Mouse (Mus musculus): ENCODE results near the gene Ccl6.

DNA sequence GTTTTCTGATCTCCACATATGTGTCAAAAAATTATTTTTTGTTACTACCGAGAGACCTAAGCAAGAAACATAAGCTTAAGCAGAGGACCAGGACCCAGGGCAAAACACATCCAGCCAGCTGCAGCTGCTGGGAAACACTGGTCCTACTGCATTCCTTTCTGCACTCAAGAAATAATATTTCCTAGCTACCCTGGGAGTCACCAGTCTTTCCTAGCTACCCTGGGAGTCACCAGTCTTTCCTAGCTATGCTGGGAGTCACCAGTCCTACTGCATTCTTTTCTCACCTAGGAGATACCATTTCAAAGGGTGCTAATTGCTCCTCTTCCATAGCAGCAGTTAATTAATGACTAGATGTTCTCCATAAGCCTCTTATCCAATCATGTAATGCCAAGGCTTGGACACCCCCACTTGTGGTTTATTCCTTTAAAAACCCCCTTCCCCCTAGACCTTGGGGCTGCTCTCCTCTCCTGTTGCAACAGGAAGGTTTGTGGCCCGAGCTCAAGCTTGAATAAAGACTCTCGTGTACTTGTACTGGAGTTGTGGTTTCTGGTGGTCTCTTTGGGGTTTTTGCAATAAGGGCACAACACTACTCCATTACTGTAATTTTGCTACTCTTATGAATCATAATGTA, 5.4 kb upstream of the Ccl6 start:
- TF ChIP-seq POLR2A (IDR thresholded peaks at IDR 0.05; ENCODE audit: low read depth, low read length): no peak
- TF ChIP-seq CTCF (IDR thresholded peaks at IDR 0.05; ENCODE audit: extremely low read depth, insufficient read depth, insufficient read length, insufficient replicate concordance): no peak

Measured in spleen, adult 2 months (tissue).